Mouse (Mus musculus): ENCODE results near the gene Rabgap1l.

Rabgap1l gene

GRCm38 (mm10) chr1:160244689-160245088 lies 548.3 kb downstream of the Rabgap1l start:
- no peak for DNase-seq (ENCODE audit: low spot score)

GRCm38 (mm10) chr1:160240091-160240490 lies 552.9 kb downstream of the Rabgap1l start:
- no peak for DNase-seq (ENCODE audit: low spot score)

GRCm38 (mm10) chr1:160238852-160239443 lies 554.1 kb downstream of the Rabgap1l start:
- no peak for DNase-seq (ENCODE audit: low spot score)

GRCm38 (mm10) chr1:160237981-160238380 lies 555.0 kb downstream of the Rabgap1l start:
- no peak for DNase-seq (ENCODE audit: low spot score)

GRCm38 (mm10) chr1:160233921-160234320 lies 559.1 kb downstream of the Rabgap1l start:
- DNase-seq (ENCODE audit: low spot score): no peak

- DNase-seq (ENCODE audit: low spot score): no peak
Measured at GRCm38 (mm10) chr1:160232113-160232512, 560.9 kb downstream of the Rabgap1l start.

GRCm38 (mm10) chr1:160231013-160231412 lies 562.0 kb downstream of the Rabgap1l start:
- DNase-seq (ENCODE audit: low spot score): no peak

GRCm38 (mm10) chr1:160227850-160228249 lies 565.2 kb downstream of the Rabgap1l start:
- DNase-seq (ENCODE audit: low spot score): no peak

GRCm38 (mm10) chr1:160227196-160227595 lies 565.8 kb downstream of the Rabgap1l start:
- no peak for DNase-seq (ENCODE audit: low spot score)

GRCm38 (mm10) chr1:160224093-160224492 lies 568.9 kb downstream of the Rabgap1l start:
- DNase-seq (ENCODE audit: low spot score): no peak

GRCm38 (mm10) chr1:160217898-160218297 lies 575.1 kb downstream of the Rabgap1l start:
- DNase-seq (ENCODE audit: low spot score): no peak

GRCm38 (mm10) chr1:160214171-160214570 lies 578.8 kb downstream of the Rabgap1l start:
- DNase-seq (ENCODE audit: low spot score): no peak

- peak; percentile 100 for DNase-seq (ENCODE audit: low spot score)
Measured at GRCm38 (mm10) chr1:160212703-160213669, 580.0 kb downstream of the Rabgap1l start, which contains the start of gene Cacybp. TSS of gene Cacybp (minus strand) at chr1:160212875.

GRCm38 (mm10) chr1:160212123-160212691 lies 580.8 kb downstream of the Rabgap1l start:
- DNase-seq (ENCODE audit: low spot score): peak; percentile 41

- no peak for DNase-seq (ENCODE audit: low spot score)
Measured at GRCm38 (mm10) chr1:160211597-160212122, 581.4 kb downstream of the Rabgap1l start.

GRCm38 (mm10) chr1:160210566-160210965 lies 582.4 kb downstream of the Rabgap1l start:
- no peak for DNase-seq (ENCODE audit: low spot score)

- DNase-seq (ENCODE audit: low spot score): no peak
Measured at GRCm38 (mm10) chr1:160209844-160210243, 583.2 kb downstream of the Rabgap1l start.

GRCm38 (mm10) chr1:160205486-160205885 lies 587.5 kb downstream of the Rabgap1l start:
- no peak for DNase-seq (ENCODE audit: low spot score)

GRCm38 (mm10) chr1:160195337-160195663 lies 597.7 kb downstream of the Rabgap1l start:
- DNase-seq (ENCODE audit: low spot score): no peak

GRCm38 (mm10) chr1:160194529-160195336 lies 598.3 kb downstream of the Rabgap1l start, which contains the start of gene Mrps14:
TSS of gene Mrps14 (plus strand) at chr1:160195215.
- peak; percentile 95 for DNase-seq (ENCODE audit: low spot score)

GRCm38 (mm10) chr1:160184506-160184905 lies 608.5 kb downstream of the Rabgap1l start:
- DNase-seq (ENCODE audit: low spot score): no peak

- DNase-seq (ENCODE audit: low spot score): no peak
Measured at GRCm38 (mm10) chr1:160181216-160181615, 611.8 kb downstream of the Rabgap1l start.
